Mouse (Mus musculus): ENCODE data around the gene Dcst2. TPM values are rescaled to one million over a fixed set of nuclear protein-coding genes. Genes with fewer than 3 reads are reported as not detected.

Dcst2 gene
- total RNA-seq, 1 experiment from 2014 or later, result not detected

- ATAC-seq (ENCODE audit: extremely low read depth, insufficient number of reproducible peaks, low FRiP score, poor library complexity, severe bottlenecking), result no peak
These were observed 60.2 kb downstream of the Dcst2 start for GRCm38 (mm10) chr3:89421810-89422473.

DNA sequence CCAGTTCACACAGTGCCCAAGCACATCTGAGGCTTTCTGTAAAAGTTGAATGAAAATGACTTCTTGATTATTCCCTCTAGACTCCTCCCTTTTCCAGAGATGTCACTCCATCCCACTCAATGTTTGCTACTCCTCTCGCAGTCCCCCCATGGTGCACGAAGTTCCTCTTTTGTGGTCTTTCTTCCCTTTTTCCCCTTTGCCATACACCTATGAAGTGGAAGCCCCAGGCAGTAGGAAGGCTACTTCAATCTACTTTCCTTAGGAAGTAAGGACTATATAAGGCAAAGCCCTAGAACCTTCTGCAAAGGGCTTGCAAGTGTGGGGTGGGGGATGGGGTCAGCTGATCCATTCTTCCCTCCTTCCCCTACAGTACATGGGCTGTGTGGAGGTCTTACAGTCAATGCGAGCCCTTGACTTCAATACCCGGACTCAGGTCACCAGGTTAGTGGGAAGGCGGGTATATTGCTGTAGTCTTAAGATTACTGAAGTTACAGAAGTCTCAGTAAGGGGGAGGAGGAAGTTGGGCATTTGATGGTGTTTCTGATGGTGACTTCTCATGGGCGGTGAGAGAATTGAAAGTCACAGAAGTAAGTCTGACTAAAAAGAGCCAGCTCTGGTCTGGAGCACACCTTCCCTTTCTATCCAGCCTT lies 60.9 kb downstream of the Dcst2 start:
- ATAC-seq (ENCODE audit: extremely low read depth, insufficient number of reproducible peaks, low FRiP score, poor library complexity, severe bottlenecking), result no peak

- no peak for ATAC-seq (ENCODE audit: extremely low read depth, insufficient number of reproducible peaks, low FRiP score, poor library complexity, severe bottlenecking)
These were observed 62.8 kb downstream of the Dcst2 start for GRCm38 (mm10) chr3:89424416-89425140.

DNA sequence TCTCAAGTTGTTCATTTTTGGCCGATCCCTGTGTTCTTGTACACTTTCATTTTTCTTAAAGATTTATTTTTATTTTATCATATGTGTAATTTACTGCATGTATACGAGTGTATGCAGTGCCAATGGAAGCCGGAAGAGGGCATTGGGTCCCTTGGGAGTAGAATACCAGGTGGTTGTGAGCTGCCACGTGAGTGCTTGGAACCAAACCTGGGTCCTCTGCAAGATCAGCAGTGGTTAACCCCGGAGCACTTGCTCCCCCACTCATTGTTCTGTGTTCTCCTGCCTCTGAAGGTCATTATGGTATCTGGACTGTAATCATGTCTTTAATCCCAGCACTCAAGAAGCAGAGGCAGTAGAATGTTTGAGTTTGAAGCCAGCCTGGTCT lies 63.4 kb downstream of the Dcst2 start:
- ATAC-seq (ENCODE audit: extremely low read depth, insufficient number of reproducible peaks, low FRiP score, poor library complexity, severe bottlenecking), result no peak

- no peak for ATAC-seq (ENCODE audit: extremely low read depth, insufficient number of reproducible peaks, low FRiP score, poor library complexity, severe bottlenecking)
These were observed 64.1 kb downstream of the Dcst2 start for GRCm38 (mm10) chr3:89425876-89426275.

Other genes with a start within 250 kb of the Dcst2 start
- not detected in 2 replicates for gene Pklr, start 225.8 kb upstream of the Dcst2 start, total RNA-seq (2017)
- gene Hcn3, start 201.8 kb upstream of the Dcst2 start, total RNA-seq (2017), result 0.25 and 0.47 TPM in 2 replicates
- gene Clk2, start 197.2 kb upstream of the Dcst2 start, total RNA-seq (2017), result 159 and 180 TPM in 2 replicates
- 58.2 and 64.2 TPM in 2 replicates for gene Scamp3, start 184.5 kb upstream of the Dcst2 start, total RNA-seq (2017)
- 7.7 and 8.2 TPM in 2 replicates for gene Fam189b, start 178.8 kb upstream of the Dcst2 start, total RNA-seq (2017)
- gene Gba, start 159.0 kb upstream of the Dcst2 start, total RNA-seq (2017), result 73.5 and 76.0 TPM in 2 replicates
- 2.0 and 5.8 TPM in 2 replicates for gene Thbs3, start 146.8 kb upstream of the Dcst2 start, total RNA-seq (2017)
- 65.6 and 83.4 TPM in 2 replicates for gene Mtx1, start 134.9 kb upstream of the Dcst2 start, total RNA-seq (2017)
- 4.5 and 7.1 TPM in 2 replicates for gene Muc1, start 132.9 kb upstream of the Dcst2 start, total RNA-seq (2017)
- gene Krtcap2, start 116.0 kb upstream of the Dcst2 start, total RNA-seq (2017), result 52.2 and 53.9 TPM in 2 replicates
- 2.2 and 2.3 TPM in 2 replicates for gene Trim46, start 115.7 kb upstream of the Dcst2 start, total RNA-seq (2017)
- 25.7 and 30.4 TPM in 2 replicates for gene Dpm3, start 102.6 kb upstream of the Dcst2 start, total RNA-seq (2017)
- 99.3 and 112 TPM in 2 replicates for gene Slc50a1, start 91.4 kb upstream of the Dcst2 start, total RNA-seq (2017)
- 1.3 TPM in 1 of 2 replicates, not detected in the other for gene Efna1, start 80.8 kb upstream of the Dcst2 start, total RNA-seq (2017)
- not detected in 2 replicates for gene Efna3, start 39.0 kb upstream of the Dcst2 start, total RNA-seq (2017)
- gene Efna4, start 23.9 kb upstream of the Dcst2 start, total RNA-seq (2017), result not detected in 2 replicates
- 28.9 and 55.5 TPM in 2 replicates for gene Adam15, start 12.0 kb upstream of the Dcst2 start, total RNA-seq (2017)
- not detected in 2 replicates for gene Dcst1, start 3.3 kb downstream of the Dcst2 start, total RNA-seq (2017)
- gene Zbtb7b, start 32.8 kb downstream of the Dcst2 start, total RNA-seq (2017), result 90.9 and 120 TPM in 2 replicates
- gene Lenep, start 40.8 kb downstream of the Dcst2 start, total RNA-seq (2017), result 2.2 and 5.7 TPM in 2 replicates
- 21.1 and 25.6 TPM in 2 replicates for gene Flad1, start 49.9 kb downstream of the Dcst2 start, total RNA-seq (2017)
- gene Cks1b, start 56.4 kb downstream of the Dcst2 start, total RNA-seq (2017), result 1.6 and 2.4 TPM in 2 replicates
- gene Shc1, start 56.5 kb downstream of the Dcst2 start, total RNA-seq (2017), result 51.4 and 58.1 TPM in 2 replicates
- 35.8 and 41.4 TPM in 2 replicates for gene Pygo2, start 68.2 kb downstream of the Dcst2 start, total RNA-seq (2017)
- 196 TPM in 2 replicates for gene Pbxip1, start 74.7 kb downstream of the Dcst2 start, total RNA-seq (2017)
- gene Pmvk, start 92.6 kb downstream of the Dcst2 start, total RNA-seq (2017), result 22.3 and 24.7 TPM in 2 replicates
- not detected in 2 replicates for gene Kcnn3, start 158.2 kb downstream of the Dcst2 start, total RNA-seq (2017)

Measured in neutrophil, adult 5-6 weeks (primary cell).